Mouse (Mus musculus) lung, adult 2 months (tissue): Measurements from ENCODE around the gene Sept4. TPM values are rescaled to one million over a fixed set of nuclear protein-coding genes. Genes with fewer than 3 reads are reported as not detected.

Experiments used
- DNase-seq: peaks from one replicate; pipeline ENCODE4 v3.0.0; 2022
- H3K4me1 ChIP-seq: fragments of 200-500 bp; 2 replicates; pipeline ENCODE4 v1.6.1; 2011; ENCODE audit warnings: low read length; ENCODE audit not compliant: control insufficient read depth, insufficient read depth
- H3K4me3 ChIP-seq: fragments of 200-500 bp; replicated peaks from 2 replicates; pipeline ENCODE3; 2011; ENCODE audit warnings: low read depth, mild to moderate bottlenecking, control low read depth, low read length; ENCODE audit errors: extremely low read depth
- CTCF ChIP-seq: fragments of 200-500 bp; IDR thresholded peaks from 2 replicates; pipeline ENCODE4 v1.5.1; 2011; ENCODE audit warnings: mild to moderate bottlenecking, low read length, control low read depth; ENCODE audit not compliant: insufficient read depth
- POLR2A ChIP-seq: fragments of 200-500 bp; IDR thresholded peaks from 2 replicates; pipeline ENCODE4 v1.6.1; 2011; ENCODE audit warnings: low read depth, mild to moderate bottlenecking, control low read depth, low read length, borderline replicate concordance; ENCODE audit errors: extremely low read depth
- WGBS: fragments of 180-500 bp; shearing (Covaris S2); methylation state at CpG from one replicate; pipeline ENCODE4 v1.1.7; 2018; 5-methylcytosine and 5-hydroxymethylcytosine counted together
- polyA plus RNA-seq: library from polyadenylated mRNA; depleted of rRNA; stranded (reverse); fragments of >200 nt; gene quantifications from 2 replicates; pipeline ENCODE4 v1.2.3, GENCODE M21; 2012

The Sept4 gene
- polyA plus RNA-seq, 1 experiment: 238 TPM

- 53% methylated on average over 2 of the region's 2 CpGs for WGBS
- H3K4me3 ChIP-seq: no peak overlapping the region
- no peak for DNase-seq
These were observed 27.8 kb downstream of the Sept4 start for GRCm38 (mm10) chr11:87596492-87596891.

DNA sequence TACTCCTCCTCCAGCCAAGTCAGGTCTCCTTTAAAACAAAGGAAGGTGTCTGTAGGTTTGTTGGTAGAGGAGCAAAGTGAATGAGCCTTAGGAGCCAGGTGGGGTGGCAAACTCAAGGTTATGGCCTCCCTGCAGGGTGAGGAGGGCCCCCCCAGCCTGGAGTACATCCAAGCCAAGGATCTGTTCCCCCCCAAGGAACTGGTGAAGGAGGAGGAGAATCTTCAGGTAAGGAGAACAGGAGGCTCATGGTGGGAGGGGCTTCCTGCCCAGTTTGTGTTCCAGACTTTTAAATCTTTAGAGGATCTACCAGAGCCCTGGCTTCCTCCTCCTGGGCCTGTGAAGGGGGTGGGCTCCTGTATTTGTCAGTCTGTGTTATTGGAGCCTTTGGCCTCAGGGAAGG lies 28.4 kb downstream of the Sept4 start:
- Histone ChIP-seq H3K4me1 (peaks cover 12% of the 10 kb centered on the region), H3K4me3 (no peak overlapping the region)
- TF ChIP-seq CTCF (no peak), POLR2A (no peak)
- DNase-seq: no peak

More at GRCm38 (mm10) chr11:87596492-87596891, 27.8 kb downstream of the Sept4 start:
- peaks cover 12% of the 10 kb centered on the region for H3K4me1 ChIP-seq
- TF ChIP-seq CTCF: no peak
- no peak for TF ChIP-seq POLR2A

DNA sequence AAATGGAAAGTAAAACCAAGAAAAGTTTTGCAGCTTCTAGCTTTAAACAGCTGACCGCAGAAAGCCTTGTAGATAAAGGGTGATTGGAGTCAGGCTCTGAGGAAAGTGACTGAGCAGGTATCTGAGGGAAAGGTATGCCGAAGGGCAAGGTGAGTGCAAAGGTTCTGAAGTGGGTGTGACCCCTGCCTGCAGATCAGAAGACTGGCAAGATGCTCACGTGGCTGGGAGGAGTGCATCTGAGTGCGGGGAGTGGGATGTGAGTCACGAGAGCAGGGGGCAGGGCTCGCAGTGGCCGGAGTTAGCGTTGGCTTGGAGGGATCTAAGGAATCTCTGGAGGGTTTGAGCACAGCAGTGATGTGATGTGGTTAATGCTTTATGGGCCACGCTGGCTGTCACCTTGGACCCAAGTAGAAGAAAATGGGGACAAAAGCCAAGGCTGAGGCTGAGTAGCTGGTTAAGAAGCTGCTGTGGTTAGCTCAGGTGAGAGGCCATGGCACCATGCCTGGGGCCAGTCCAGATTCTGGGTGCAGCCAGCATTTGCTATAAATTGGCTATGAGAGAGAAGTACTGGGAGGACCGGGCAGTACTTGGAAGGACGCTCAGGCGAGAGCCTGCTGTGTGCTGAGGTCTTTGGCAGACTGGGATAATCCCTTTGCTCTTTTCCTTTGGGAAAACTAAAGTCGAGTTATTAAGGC lies 30.8 kb downstream of the Sept4 start:
- 79% methylated on average over 13 of the region's 13 CpGs for WGBS
- no peak for DNase-seq
- H3K4me1 ChIP-seq: peaks cover 4% of the 10 kb centered on the region; the same call in 1 of the 2 replicates
- H3K4me3 ChIP-seq: no peak overlapping the region
- TF ChIP-seq CTCF (no peak), POLR2A (no peak)

GRCm38 (mm10) chr11:87600322-87600853 lies 31.7 kb downstream of the Sept4 start:
- peaks cover 4% of the 10 kb centered on the region; the same call in 1 of the 2 replicates for H3K4me1 ChIP-seq
- no peak for DNase-seq
- no peak overlapping the region for H3K4me3 ChIP-seq
- TF ChIP-seq CTCF: no peak
- no peak for TF ChIP-seq POLR2A
- 85% methylated on average over 10 of the region's 10 CpGs for WGBS

DNA sequence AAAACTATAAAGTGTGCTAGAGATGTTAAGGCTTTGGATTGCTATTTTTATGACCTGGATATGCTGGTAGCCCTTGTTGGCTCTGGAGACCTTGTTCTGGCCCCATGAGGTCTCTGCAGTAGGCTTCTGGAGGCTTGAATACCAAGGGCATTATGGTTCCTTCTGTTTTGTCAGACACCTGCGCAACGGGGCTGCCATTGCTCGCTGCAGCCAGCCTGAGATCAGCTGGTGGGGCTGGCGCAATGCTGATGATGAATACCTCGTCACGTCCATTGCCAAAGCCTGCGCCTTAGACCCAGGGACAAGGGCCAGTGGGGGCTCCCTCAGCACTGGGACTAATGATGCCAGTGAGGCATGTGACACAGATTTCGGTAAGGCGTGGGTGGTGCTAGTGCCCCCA lies 33.5 kb downstream of the Sept4 start:
- DNase-seq: no peak
- WGBS: 95% methylated on average over 9 of the region's 9 CpGs
- no peak for TF ChIP-seq POLR2A
- no peak for TF ChIP-seq CTCF
- Histone ChIP-seq H3K4me1 (no peaks in the 10 kb centered on the region; the same call in 1 of the 2 replicates), H3K4me3 (no peak overlapping the region)

DNA sequence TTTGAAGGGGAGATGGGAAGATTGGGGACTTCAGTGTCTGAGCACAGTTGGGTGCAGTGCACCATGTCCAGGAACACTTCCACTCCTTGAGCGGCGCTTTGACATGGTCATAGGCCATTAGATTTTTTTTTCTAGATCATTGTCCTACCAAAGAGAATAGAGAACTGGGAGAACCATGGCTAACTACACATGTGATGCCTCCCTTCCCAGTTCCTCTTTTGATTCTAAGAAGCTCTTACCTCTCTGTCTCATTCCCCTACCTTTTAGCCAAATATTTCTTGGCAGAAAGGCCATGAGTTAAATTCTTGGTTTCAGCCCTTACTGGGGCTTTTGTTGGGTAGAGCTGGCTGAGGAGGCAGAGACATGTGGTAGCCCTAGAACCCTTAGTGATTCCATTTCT lies 34.9 kb downstream of the Sept4 start:
- Histone ChIP-seq H3K4me1 (no peaks in the 10 kb centered on the region; the same call in 1 of the 2 replicates), H3K4me3 (no peak overlapping the region)
- TF ChIP-seq CTCF: no peak
- TF ChIP-seq POLR2A: no peak
- WGBS: 92% methylated on average over 2 of the region's 2 CpGs
- DNase-seq: no peak

- DNase-seq: no peak
- 75% methylated on average over 7 of the region's 7 CpGs for WGBS
- Histone ChIP-seq H3K4me3 (no peak overlapping the region), H3K4me1 (no peaks in the 10 kb centered on the region)
- TF ChIP-seq POLR2A (no peak), CTCF (no peak)
These were observed 40.6 kb downstream of the Sept4 start for GRCm38 (mm10) chr11:87609264-87609663.

DNA sequence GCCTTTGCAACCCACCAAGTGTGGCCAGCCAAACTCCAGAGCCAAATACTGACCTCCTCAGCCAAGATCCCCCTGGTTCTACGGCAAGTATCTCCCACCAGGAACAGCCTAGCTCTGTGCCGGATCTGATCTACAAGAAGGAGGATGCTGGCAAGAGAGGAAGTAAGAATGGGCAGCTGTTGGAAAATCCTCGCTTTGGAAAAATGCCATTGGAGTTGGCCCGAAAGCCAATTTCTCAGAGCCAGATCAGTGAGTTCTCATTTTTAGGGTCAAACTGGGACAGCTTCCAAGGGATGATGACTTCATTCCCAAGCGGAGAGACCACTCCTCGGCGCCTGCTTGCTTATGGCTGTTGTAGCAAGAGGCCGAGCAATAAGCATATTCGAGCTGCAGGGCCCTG lies 42.8 kb downstream of the Sept4 start:
- TF ChIP-seq POLR2A: no peak
- no peak for TF ChIP-seq CTCF
- 74% methylated on average over 9 of the region's 9 CpGs for WGBS
- Histone ChIP-seq H3K4me1 (no peaks in the 10 kb centered on the region), H3K4me3 (no peak overlapping the region)
- no peak for DNase-seq

DNA sequence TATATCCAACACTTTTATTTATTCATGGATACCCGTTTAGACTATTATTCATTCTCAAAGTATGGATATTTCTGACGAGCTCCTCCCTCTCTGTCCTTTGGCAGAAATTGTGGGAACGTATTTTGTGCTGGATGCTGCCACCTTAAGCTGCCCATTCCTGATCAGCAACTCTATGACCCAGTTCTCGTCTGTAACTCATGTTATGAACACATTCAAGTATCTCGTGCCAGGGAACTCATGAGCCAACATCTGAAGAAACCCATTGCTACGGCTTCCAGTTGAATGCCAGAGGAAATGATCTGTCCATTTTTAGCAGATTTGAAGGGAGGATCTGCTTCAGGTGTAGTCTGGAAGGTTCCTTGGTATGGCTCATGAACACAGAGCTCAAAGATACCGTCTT lies 45.3 kb downstream of the Sept4 start:
- Histone ChIP-seq H3K4me3 (no peak overlapping the region), H3K4me1 (no peaks in the 10 kb centered on the region)
- 81% methylated on average over 7 of the region's 7 CpGs for WGBS
- TF ChIP-seq POLR2A (no peak), CTCF (no peak)
- no peak for DNase-seq

DNA sequence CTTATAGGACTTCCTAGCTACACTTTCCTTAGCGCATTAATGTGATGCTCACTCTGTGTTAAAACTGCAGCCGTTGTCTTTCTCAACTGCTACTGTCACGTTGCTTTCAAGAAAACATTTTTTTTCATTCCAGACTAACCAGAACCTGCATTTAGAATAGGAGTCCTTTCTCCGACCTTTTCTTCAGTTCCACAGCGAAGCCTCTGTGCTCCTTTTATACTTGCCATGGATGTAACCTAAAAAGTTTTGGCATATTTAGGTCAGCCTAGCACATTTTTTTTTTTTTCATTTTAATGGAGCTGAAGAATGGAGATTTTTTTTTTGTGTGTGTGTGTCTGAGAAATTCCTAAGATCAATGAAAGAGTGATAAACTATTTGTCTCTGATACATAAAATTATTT lies 46.8 kb downstream of the Sept4 start:
- Histone ChIP-seq H3K4me1 (no peaks in the 10 kb centered on the region), H3K4me3 (no peak overlapping the region)
- WGBS: 89% methylated on average over 5 of the region's 5 CpGs
- no peak for DNase-seq
- TF ChIP-seq POLR2A (no peak), CTCF (no peak)

DNA sequence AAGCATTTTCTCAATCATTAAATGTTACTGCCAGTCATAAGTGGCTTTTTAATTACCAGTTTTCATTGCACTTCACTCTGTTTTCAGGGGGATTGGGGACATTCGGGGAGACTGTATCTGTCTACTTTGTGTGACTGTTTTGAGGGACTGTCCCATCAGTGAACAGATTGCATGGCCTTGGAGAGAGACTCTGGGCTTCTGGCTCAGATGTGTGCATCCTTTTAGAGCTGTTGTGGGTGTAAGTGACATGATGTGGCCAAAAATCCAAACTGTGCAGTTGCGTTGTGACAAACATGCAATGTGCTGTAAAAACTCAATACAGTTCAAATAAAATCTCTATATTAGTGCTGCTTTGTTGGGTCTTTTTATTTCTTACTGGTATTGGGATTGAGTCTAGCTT lies 47.2 kb downstream of the Sept4 start:
- no peak for DNase-seq

More for the DNA sequence above, 47.2 kb downstream of the Sept4 start:
- WGBS: 94% methylated on average over 2 of the region's 2 CpGs
- Histone ChIP-seq H3K4me3 (no peak overlapping the region), H3K4me1 (no peaks in the 10 kb centered on the region)
- TF ChIP-seq CTCF: no peak
- TF ChIP-seq POLR2A: no peak
